Mouse (Mus musculus) heart, embryonic 10.5 days (tissue): ENCODE results near the gene 2700097O09Rik. TPM values are rescaled to one million over a fixed set of nuclear protein-coding genes. Genes with fewer than 3 reads are reported as not detected.
A peak's percentile ranks its signal among the peaks of the same experiment; 100 is the strongest.

Experiments used
- DNase-seq: peaks from one replicate; pipeline ENCODE4 v3.0.0-alpha.2; 2017; ENCODE audit warnings: low spot score
- H3K27ac ChIP-seq: fragments of 300-500 bp; sonication (generic); 2 replicates; pipeline ENCODE4 v1.5.1; 2016; ENCODE audit warnings: mild to moderate bottlenecking
- H3K27me3 ChIP-seq: fragments of 300-500 bp; sonication (generic); 2 replicates; pipeline ENCODE4 v1.6.1; 2016; ENCODE audit warnings: mild to moderate bottlenecking; ENCODE audit not compliant: poor library complexity, insufficient read depth, severe bottlenecking
- H3K36me3 ChIP-seq: fragments of 300-500 bp; sonication (generic); 2 replicates; pipeline ENCODE4 v1.6.1; 2016; ENCODE audit warnings: mild to moderate bottlenecking, moderate library complexity
- H3K4me1 ChIP-seq: fragments of 300-500 bp; sonication (generic); 2 replicates; pipeline ENCODE4 v1.6.1; 2016; ENCODE audit warnings: mild to moderate bottlenecking
- H3K4me3 ChIP-seq: fragments of 300-500 bp; sonication (generic); 2 replicates; pipeline ENCODE4 v1.5.1; 2016; ENCODE audit warnings: mild to moderate bottlenecking, moderate library complexity
- H3K9me3 ChIP-seq: fragments of 300-500 bp; sonication (generic); 2 replicates; pipeline ENCODE4 v1.6.1; 2016; ENCODE audit warnings: mild to moderate bottlenecking, moderate library complexity
- WGBS: fragments of 180-500 bp; shearing (Covaris S2); methylation state at CpG from one replicate; pipeline ENCODE4 v1.1.7; 2016; 5-methylcytosine and 5-hydroxymethylcytosine counted together
- polyA plus RNA-seq: library from polyadenylated mRNA; unstranded; fragments of >200 nt; fragmentation: Nextera tagmentation; extraction: Ambion mirVana; gene quantifications from 2 replicates; pipeline ENCODE4 v1.2.1, GENCODE M21; 2016

The 2700097O09Rik gene
- polyA plus RNA-seq, 1 experiment from 2014 or later = 39.8 TPM

GRCm38 (mm10) chr12:55059812-55060211 is 20.1 kb downstream of the 2700097O09Rik start:
- H3K4me3 ChIP-seq = no peak overlapping the region
- peaks cover 11% of the 10 kb centered on the region; the same call in 1 of the 2 replicates for H3K36me3 ChIP-seq
- no peaks in the 10 kb centered on the region for H3K27me3 ChIP-seq
- no peaks in the 10 kb centered on the region for H3K9me3 ChIP-seq
- 41% methylated on average over 3 of the region's 3 CpGs for WGBS
- peaks cover 20% of the 10 kb centered on the region; the same call in 1 of the 2 replicates for H3K4me1 ChIP-seq
- no peak overlapping the region for H3K27ac ChIP-seq
- peak; percentile 80 for DNase-seq

GRCm38 (mm10) chr12:55058865-55059615 is 20.9 kb downstream of the 2700097O09Rik start:
- H3K27me3 ChIP-seq = no peaks in the 10 kb centered on the region
- no peaks in the 10 kb centered on the region for H3K9me3 ChIP-seq
- DNase-seq = no peak
- peaks cover 11% of the 10 kb centered on the region; the same call in 1 of the 2 replicates for H3K36me3 ChIP-seq
- 63% methylated on average over 6 of the region's 6 CpGs for WGBS
- H3K27ac ChIP-seq = no peak overlapping the region
- peaks cover 21% of the 10 kb centered on the region; the same call in 1 of the 2 replicates for H3K4me1 ChIP-seq
- H3K4me3 ChIP-seq = no peak overlapping the region

- WGBS = 72% methylated on average over 2 of the region's 2 CpGs
- H3K36me3 ChIP-seq = peaks cover 11% of the 10 kb centered on the region; the same call in 1 of the 2 replicates
Observed at GRCm38 (mm10) chr12:55056703-55057102, 23.2 kb downstream of the 2700097O09Rik start.

GRCm38 (mm10) chr12:55054551-55055241 is 25.2 kb downstream of the 2700097O09Rik start:
- no peak overlapping the region for H3K4me3 ChIP-seq
- H3K27ac ChIP-seq = no peak overlapping the region
- WGBS = 83% methylated on average over 2 of the region's 2 CpGs
- no peaks in the 10 kb centered on the region for H3K27me3 ChIP-seq
- peaks cover 14% of the 10 kb centered on the region for H3K4me1 ChIP-seq
- no peak for DNase-seq
- H3K36me3 ChIP-seq = peaks cover 11% of the 10 kb centered on the region; the same call in 1 of the 2 replicates
- H3K9me3 ChIP-seq = no peaks in the 10 kb centered on the region

More at GRCm38 (mm10) chr12:55056703-55057102, 23.2 kb downstream of the 2700097O09Rik start:
- Histone ChIP-seq H3K9me3 (no peaks in the 10 kb centered on the region), H3K27me3 (no peaks in the 10 kb centered on the region), H3K4me3 (no peak overlapping the region), H3K4me1 (peaks cover 28% of the 10 kb centered on the region), H3K27ac (no peak overlapping the region)
- DNase-seq = no peak

GRCm38 (mm10) chr12:55053267-55053666 is 26.6 kb downstream of the 2700097O09Rik start:
- H3K36me3 ChIP-seq = peaks cover 2% of the 10 kb centered on the region; the same call in 1 of the 2 replicates
- no peaks in the 10 kb centered on the region for H3K27me3 ChIP-seq
- DNase-seq = peak; percentile 63
- H3K9me3 ChIP-seq = no peaks in the 10 kb centered on the region
- H3K4me3 ChIP-seq = no peak overlapping the region
- WGBS = 85% methylated on average over 7 of the region's 7 CpGs
- peaks cover 11% of the 10 kb centered on the region for H3K4me1 ChIP-seq
- no peak overlapping the region for H3K27ac ChIP-seq

GRCm38 (mm10) chr12:55051210-55052173 is 28.4 kb downstream of the 2700097O09Rik start:
- Histone ChIP-seq H3K27me3 (no peaks in the 10 kb centered on the region), H3K9me3 (no peaks in the 10 kb centered on the region), H3K4me1 (peaks cover 11% of the 10 kb centered on the region), H3K4me3 (no peak overlapping the region), H3K36me3 (peaks cover 12% of the 10 kb centered on the region), H3K27ac (peak overlapping the region; percentile 59)
- 71% methylated on average over 8 of the region's 8 CpGs for WGBS
- DNase-seq = peak; percentile 85

GRCm38 (mm10) chr12:55049731-55050353 is 30.1 kb downstream of the 2700097O09Rik start:
- no peak for DNase-seq
- WGBS = 88% methylated on average over 8 of the region's 8 CpGs
- no peaks in the 10 kb centered on the region for H3K27me3 ChIP-seq
- H3K36me3 ChIP-seq = peaks cover 24% of the 10 kb centered on the region
- H3K4me3 ChIP-seq = no peak overlapping the region
- no peak overlapping the region for H3K27ac ChIP-seq
- no peaks in the 10 kb centered on the region for H3K9me3 ChIP-seq
- peaks cover 9% of the 10 kb centered on the region for H3K4me1 ChIP-seq

GRCm38 (mm10) chr12:55041011-55041410 is 38.9 kb downstream of the 2700097O09Rik start:
- no peaks in the 10 kb centered on the region for H3K4me1 ChIP-seq
- no peaks in the 10 kb centered on the region for H3K9me3 ChIP-seq
- no peak for DNase-seq
- 72% methylated on average over 15 of the region's 15 CpGs for WGBS
- H3K4me3 ChIP-seq = no peak overlapping the region
- no peaks in the 10 kb centered on the region for H3K27me3 ChIP-seq
- peaks cover 13% of the 10 kb centered on the region for H3K36me3 ChIP-seq
- no peak overlapping the region for H3K27ac ChIP-seq

- DNase-seq = no peak
- 47% methylated on average over 3 of the region's 3 CpGs for WGBS
Observed at GRCm38 (mm10) chr12:55027088-55027487, 52.8 kb downstream of the 2700097O09Rik start.

GRCm38 (mm10) chr12:55023284-55023683 is 56.6 kb downstream of the 2700097O09Rik start:
- no peak overlapping the region for H3K4me3 ChIP-seq
- no peaks in the 10 kb centered on the region for H3K27me3 ChIP-seq
- no peaks in the 10 kb centered on the region for H3K9me3 ChIP-seq
- no peak overlapping the region for H3K27ac ChIP-seq
- 58% methylated on average over 2 of the region's 2 CpGs for WGBS
- no peaks in the 10 kb centered on the region for H3K36me3 ChIP-seq
- H3K4me1 ChIP-seq = no peaks in the 10 kb centered on the region
- no peak for DNase-seq

More at GRCm38 (mm10) chr12:55027088-55027487, 52.8 kb downstream of the 2700097O09Rik start:
- Histone ChIP-seq H3K4me1 (no peaks in the 10 kb centered on the region), H3K36me3 (no peaks in the 10 kb centered on the region), H3K4me3 (no peak overlapping the region), H3K27me3 (no peaks in the 10 kb centered on the region), H3K27ac (no peak overlapping the region), H3K9me3 (no peaks in the 10 kb centered on the region)

GRCm38 (mm10) chr12:55019421-55019877 is 60.5 kb downstream of the 2700097O09Rik start:
- Histone ChIP-seq H3K4me1 (no peaks in the 10 kb centered on the region), H3K27me3 (no peaks in the 10 kb centered on the region), H3K9me3 (no peaks in the 10 kb centered on the region), H3K4me3 (no peak overlapping the region), H3K27ac (no peak overlapping the region), H3K36me3 (no peaks in the 10 kb centered on the region)
- 75% methylated on average over 7 of the region's 7 CpGs for WGBS
- DNase-seq = no peak
